Mouse (Mus musculus) kidney, adult 2 months (tissue): ENCODE results near the gene Doc2a.

Source experiments
- CTCF ChIP-seq: fragments of 200-500 bp; conservative IDR thresholded peaks from 2 replicates; pipeline ENCODE4 v1.5.1; 2011; ENCODE audit warnings: low read depth, mild to moderate bottlenecking, control low read depth, low read length, moderate library complexity, mixed read lengths; ENCODE audit not compliant: insufficient read depth, insufficient read length
- POLR2A ChIP-seq: fragments of 200-500 bp; IDR thresholded peaks from one replicate; pipeline ENCODE4 v1.6.1; 2011; ENCODE audit warnings: low read depth, low read length, control low read depth

DNA sequence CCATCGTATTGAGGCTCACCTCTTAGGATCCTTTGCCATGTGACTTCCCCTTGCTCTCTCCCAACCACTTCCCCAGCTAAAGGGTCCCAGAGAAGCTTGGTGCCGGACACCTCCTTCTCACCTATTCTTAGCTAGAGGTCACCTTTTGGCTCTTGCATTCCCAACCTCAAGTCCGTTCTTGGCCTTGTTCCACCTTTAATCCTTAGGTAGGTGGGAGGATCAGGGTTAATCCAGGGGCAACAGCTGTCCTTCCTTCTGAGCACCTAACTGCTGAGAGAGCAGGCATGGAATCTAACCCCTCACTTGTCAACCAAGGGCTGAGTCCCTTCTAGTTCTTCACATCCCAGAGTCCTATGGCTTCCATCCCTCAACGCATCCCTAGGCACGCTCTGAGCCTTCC is 21.3 kb upstream of the Doc2a start:
- TF ChIP-seq CTCF (no peak), POLR2A (no peak)
